Mouse (Mus musculus) megakaryocyte-erythroid progenitor cell, adult 5-6 weeks (primary cell): ENCODE measurements around the gene Hadha. TPM values are rescaled to one million over a fixed set of nuclear protein-coding genes. Genes with fewer than 3 reads are reported as not detected.

ENCODE experiments used
- ATAC-seq: replicated peaks from 2 replicates; pipeline ENCODE4 v1.8.0; 2016; ENCODE audit warnings: mild to moderate bottlenecking, inconsistent platforms; ENCODE audit not compliant: severe bottlenecking, poor library complexity, low FRiP score, low TSS enrichment
- total RNA-seq, 2 experiments: library from RNA; stranded (forward) in 1 of 2; stranded (reverse) in 1 of 2; fragments of 200-1000, 215-1000 nt in 1 of 2; fragments of >200 nt in 1 of 2; fragmentation: Nextera tagmentation in 1 of 2; gene quantifications; 2 replicates each; pipeline ENCODE4 v1.2.3; 2014 to 2017

The Hadha gene
- total RNA-seq, 2 experiments from 2014 or later, result 116 to 157 TPM

DNA sequence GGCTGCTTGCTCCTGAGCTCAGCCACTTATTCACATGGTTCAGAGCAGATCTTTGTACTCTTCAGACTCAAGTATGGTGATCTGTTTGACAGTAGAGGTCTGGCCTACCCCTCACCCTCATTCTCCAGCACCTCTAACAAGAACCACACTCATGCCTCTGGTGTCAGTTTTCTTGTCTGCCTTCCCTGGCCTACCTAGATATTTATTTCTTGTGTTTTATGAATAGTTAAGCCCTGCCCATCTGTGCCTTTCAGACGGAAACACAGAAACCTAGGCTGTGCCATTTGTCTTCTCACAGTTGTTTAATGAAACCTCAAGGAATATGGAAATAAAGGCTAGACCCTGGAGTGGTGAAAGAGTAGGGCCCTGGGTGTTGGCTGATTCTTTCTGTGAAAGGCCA lies 36.9 kb downstream of the Hadha start:
- ATAC-seq, result no peak

DNA sequence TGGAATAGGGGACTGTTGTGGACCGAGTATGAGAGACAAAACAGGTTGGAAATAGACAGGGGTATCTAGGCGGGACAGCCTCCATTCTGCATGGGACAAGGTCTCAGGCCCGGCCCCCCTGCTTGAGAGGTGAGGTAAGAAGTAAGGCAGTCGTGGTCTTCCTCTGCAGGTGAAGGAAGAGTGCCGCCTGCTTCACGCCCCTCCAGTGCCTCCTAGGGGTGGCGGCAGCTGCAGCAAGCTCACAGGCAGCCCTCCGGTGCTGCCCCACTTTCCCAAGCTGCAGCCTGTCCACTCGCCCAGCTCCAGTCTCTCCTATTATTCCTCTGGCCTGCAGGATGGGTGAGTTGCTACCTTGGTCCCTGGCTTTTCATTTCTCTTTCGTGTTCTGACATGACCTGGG lies 39.2 kb downstream of the Hadha start:
- no peak for ATAC-seq

DNA sequence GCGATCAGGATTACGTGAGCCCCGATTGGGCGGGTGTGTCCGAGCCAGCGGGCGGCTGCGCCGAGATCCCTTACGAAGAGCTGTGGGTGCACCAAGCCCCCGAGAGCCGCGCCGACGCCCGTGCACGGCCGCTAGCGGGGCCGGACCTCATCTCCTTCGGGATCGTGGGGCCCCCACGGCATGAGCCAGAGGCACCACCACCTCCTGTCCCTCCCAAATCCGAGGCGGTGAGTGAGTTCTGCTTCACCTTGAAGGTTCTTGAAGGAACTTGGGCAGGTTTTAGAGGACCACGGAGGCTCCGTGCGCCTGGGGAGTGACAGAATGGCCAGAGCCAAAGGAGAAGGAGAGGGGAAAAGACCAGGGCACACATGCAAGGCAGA lies 40.2 kb downstream of the Hadha start:
- no peak for ATAC-seq

- ATAC-seq, result 0 out of 2 replicates have a peak, but pooled peaks have one; percentile 53
Observed at GRCm38 (mm10) chr5:30113881-30114760, 40.8 kb downstream of the Hadha start.

- no peak for ATAC-seq
Observed at GRCm38 (mm10) chr5:30112533-30113068, 42.4 kb downstream of the Hadha start.

- no peak for ATAC-seq
Observed at GRCm38 (mm10) chr5:30111771-30112170, 43.2 kb downstream of the Hadha start.

- no peak for ATAC-seq
Observed at GRCm38 (mm10) chr5:30111126-30111525, 43.8 kb downstream of the Hadha start.

- ATAC-seq, result no peak
Observed at GRCm38 (mm10) chr5:30110371-30111060, 44.4 kb downstream of the Hadha start.

DNA sequence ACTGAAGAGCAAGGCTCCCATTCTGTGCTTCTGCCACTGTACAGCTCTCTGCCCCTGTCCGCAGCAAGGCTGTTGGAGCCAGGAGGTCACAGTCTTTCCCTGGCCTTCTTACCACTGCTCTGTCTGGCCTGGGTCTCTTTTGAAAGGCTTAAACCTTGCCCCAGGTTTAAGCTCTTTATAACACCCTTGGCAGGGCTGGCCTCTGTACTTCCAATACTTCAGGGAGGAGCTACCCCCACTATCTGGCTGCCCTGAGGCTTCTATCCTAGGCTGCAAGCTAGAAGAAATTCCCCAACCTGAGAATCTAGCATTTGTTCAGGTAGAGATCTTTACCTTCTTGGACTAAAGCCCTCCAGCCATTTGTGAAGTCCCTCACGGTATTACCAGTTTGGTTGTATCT lies 45.1 kb downstream of the Hadha start:
- no peak for ATAC-seq

DNA sequence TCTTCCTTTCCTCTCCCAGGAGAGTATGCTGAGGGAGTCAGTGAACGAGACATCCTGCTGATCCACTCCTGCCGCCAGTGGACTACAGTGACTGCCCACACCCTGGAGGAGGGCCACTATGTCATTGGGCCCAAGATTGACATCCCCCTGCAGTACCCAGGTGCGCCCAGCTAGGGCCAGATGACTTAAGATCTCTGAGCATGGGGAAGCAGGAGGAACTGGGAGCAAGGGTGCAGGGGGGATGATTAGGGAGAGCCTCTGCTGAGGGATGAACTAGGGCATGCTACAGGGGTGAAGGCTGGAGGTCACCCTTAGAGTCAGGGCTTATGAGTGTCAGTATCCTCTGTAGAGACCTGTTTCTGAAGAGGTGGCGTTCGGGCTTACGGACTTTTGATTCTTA lies 46.7 kb downstream of the Hadha start:
- no peak for ATAC-seq

DNA sequence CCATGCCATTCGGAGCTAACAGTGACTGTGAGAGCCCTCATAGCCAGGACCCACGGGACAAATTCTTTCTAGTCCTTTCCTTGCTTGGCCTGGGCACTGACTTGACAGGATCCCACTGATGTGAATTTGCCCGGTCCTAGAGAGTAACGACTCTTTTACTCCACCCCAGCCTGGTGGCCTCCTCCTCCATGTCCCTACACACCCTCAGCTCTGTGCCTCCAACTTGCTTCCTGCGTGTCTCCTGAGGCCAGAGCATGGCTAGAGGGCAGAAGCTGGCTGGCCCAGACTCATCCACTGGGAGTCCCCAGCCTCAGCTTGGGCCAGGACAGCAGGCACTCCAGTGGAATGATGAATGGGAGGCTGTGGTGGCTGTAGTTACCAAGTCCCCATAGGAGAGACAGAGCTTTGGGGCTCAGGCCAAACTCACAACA lies 47.3 kb downstream of the Hadha start:
- ATAC-seq, result no peak

GRCm38 (mm10) chr5:30107186-30107585 lies 47.8 kb downstream of the Hadha start:
- no peak for ATAC-seq

- ATAC-seq, result no peak
Observed at GRCm38 (mm10) chr5:30106756-30107155, 48.2 kb downstream of the Hadha start.

DNA sequence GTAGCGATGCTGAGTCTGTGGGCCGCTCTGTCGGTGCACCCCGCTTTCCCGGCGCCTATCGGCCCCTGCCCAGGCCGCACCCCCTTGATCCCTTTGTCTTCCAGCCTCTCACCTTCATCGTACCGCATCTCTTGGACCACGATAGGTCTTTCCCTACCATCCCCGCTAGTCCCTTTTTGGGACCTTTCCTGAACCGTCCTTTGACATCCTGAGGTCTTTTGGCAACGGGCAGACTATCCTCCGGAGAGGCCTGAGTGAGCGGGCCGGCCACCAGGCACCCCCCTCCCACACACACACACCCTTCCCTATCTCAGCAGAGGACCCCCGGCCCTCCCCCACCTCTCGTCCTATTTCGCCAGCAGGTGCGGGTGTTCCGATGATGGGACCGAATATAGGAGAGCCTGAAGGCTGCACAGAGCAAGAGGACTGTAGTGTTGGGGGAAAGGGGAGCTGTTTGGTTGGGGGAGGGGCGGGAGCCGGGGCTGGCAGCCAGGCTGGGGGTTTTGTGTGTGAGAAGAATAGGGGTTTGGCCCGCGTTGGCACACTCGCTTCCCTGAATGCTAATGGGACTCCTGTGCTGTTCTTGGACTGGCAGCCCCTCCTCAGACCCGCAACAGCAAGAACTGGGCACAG lies 49.2 kb downstream of the Hadha start, which contains the start of gene 3110082J24Rik:
Gene 3110082J24Rik, minus strand, starts transcription at position 419 of the 633 bp plus-strand sequence.
- ATAC-seq, result no peak

DNA sequence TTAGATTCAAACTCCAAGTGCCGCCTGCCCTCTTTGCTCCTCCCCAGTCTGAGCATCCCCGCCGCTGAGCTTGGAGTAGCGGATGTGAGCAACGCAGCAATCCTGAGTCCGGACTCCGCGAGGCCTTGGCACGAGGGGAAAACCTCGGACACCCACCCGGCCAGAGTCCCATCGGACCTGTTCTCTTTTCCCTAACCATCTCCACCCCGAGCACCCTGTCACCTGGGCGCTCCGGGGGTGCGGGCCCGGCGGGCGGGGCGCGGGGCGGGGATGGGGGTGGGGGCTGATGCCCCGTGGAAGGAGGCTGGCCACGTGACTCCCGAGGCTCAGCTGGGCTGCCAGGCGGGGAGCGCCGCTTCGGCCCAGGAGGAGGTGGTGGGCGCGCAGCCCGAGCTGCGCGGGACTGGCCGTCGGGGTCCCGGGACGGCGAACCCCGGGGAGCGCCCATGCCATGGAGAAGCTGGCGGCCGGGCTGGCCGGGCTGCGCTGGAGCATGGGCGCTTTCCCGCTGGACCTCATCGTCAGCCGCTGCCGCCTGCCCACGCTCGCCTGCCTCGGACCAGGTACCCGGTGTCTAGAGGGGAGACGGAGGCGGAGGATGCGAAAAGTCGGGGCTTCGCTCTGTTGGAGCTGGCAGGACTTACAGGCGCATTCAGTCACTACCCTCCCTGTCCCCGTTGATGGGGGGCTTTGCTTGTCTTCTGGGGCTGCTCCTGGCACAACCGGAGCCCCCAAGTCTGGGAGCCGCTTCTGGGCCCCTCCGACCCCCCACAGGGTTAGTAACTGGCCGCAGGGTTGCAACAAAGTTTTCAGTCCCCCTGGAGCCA lies 49.9 kb downstream of the Hadha start, which contains the start of gene Garem2:
Gene Garem2, plus strand, starts transcription at position 321 of the 827 bp plus-strand sequence.
- ATAC-seq, result no peak

GRCm38 (mm10) chr5:30104339-30104738 lies 50.6 kb downstream of the Hadha start:
- peak; percentile 61; the same call in 1 of the 2 replicates for ATAC-seq

DNA sequence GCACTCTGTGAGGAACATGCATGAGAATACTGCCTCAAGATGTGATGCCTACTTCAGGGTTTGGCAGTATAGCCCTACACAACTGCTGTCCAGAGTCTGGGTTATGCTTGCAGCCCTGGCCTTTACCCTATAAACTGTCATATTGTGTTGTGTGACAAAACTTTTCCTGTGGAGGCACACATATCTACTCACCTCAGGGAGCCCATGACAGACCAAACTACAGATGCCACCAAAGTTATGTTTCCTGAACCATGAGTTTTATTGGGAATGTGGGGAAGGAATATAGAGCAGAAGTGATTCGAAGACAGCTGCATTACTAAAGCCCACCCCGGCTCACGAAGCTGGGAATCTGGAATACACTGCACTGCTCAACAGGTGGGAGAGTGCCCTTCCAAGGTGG lies 51.6 kb downstream of the Hadha start:
- ATAC-seq, result no peak

- no peak for ATAC-seq
Observed at GRCm38 (mm10) chr5:30098260-30098659, 56.7 kb downstream of the Hadha start.

- ATAC-seq, result no peak
Observed at GRCm38 (mm10) chr5:30095731-30096130, 59.2 kb downstream of the Hadha start.
